Mouse (Mus musculus): ENCODE measurements around the gene Nxf2. TPM values are rescaled to one million over a fixed set of nuclear protein-coding genes. Genes with fewer than 3 reads are reported as not detected.
"Not testable (repeated sequence)": the region's sequence is repeated elsewhere in the genome, so short reads cannot be mapped to it uniquely, and the experiment has no call there.

Gene Nxf2
- polyA plus RNA-seq, 1 experiment from 2014 or later: 0.61 TPM

GRCm38 (mm10) chrX:134915745-134916144, 48.8 kb downstream of the Nxf2 start:
- Histone ChIP-seq H3K36me3 (no peaks in the 10 kb centered on the region), H3K9me3 (no peaks in the 10 kb centered on the region), H3K9ac (replicated peaks) (no peak overlapping the region), H3K27me3 (peaks cover 4% of the 10 kb centered on the region; the same call in 1 of the 2 replicates), H3K4me3 (no peak overlapping the region), H3K4me1 (no peaks in the 10 kb centered on the region), H3K27ac (replicated peaks) (no peak overlapping the region), H3K4me2 (replicated peaks) (no peak overlapping the region)
- 70% methylated on average over 2 of the region's 2 CpGs for WGBS
- no peak for ATAC-seq (ENCODE audit: low FRiP score, low read depth)

GRCm38 (mm10) chrX:134915315-134915714, 49.2 kb downstream of the Nxf2 start:
- ATAC-seq (ENCODE audit: low FRiP score, low read depth); H3K36me3 ChIP-seq; H3K4me3 ChIP-seq; H3K9ac ChIP-seq (replicated peaks); H3K4me2 ChIP-seq (replicated peaks); H3K27ac ChIP-seq (replicated peaks); H3K9me3 ChIP-seq; H3K27me3 ChIP-seq; H3K4me1 ChIP-seq: not testable (repeated sequence)

- H3K4me2 ChIP-seq (replicated peaks): no peak overlapping the region
- H3K9ac ChIP-seq (replicated peaks): no peak overlapping the region
- no peaks in the 10 kb centered on the region for H3K9me3 ChIP-seq
- no peaks in the 10 kb centered on the region for H3K4me1 ChIP-seq
- ATAC-seq (ENCODE audit: low FRiP score, low read depth): no peak
- 73% methylated on average over 4 of the region's 4 CpGs for WGBS
- peaks cover 4% of the 10 kb centered on the region; the same call in 1 of the 2 replicates for H3K27me3 ChIP-seq
- no peak overlapping the region for H3K4me3 ChIP-seq
- H3K27ac ChIP-seq (replicated peaks): no peak overlapping the region
- H3K36me3 ChIP-seq: no peaks in the 10 kb centered on the region
Measured at GRCm38 (mm10) chrX:134914851-134915250, 49.7 kb downstream of the Nxf2 start.

GRCm38 (mm10) chrX:134913234-134913936, 51.2 kb downstream of the Nxf2 start:
- no peaks in the 10 kb centered on the region for H3K4me1 ChIP-seq
- 40% methylated on average over 4 of the region's 4 CpGs for WGBS
- no peak for ATAC-seq (ENCODE audit: low FRiP score, low read depth)

GRCm38 (mm10) chrX:134912805-134913204, 51.7 kb downstream of the Nxf2 start:
- Histone ChIP-seq H3K27me3 (peaks cover 4% of the 10 kb centered on the region; the same call in 1 of the 2 replicates), H3K9me3 (no peaks in the 10 kb centered on the region), H3K4me2 (replicated peaks) (no peak overlapping the region), H3K4me3 (no peak overlapping the region), H3K27ac (replicated peaks) (no peak overlapping the region), H3K9ac (replicated peaks) (no peak overlapping the region), H3K36me3 (no peaks in the 10 kb centered on the region), H3K4me1 (no peaks in the 10 kb centered on the region)
- WGBS: 53% methylated on average over 2 of the region's 2 CpGs
- ATAC-seq (ENCODE audit: low FRiP score, low read depth): no peak

More at GRCm38 (mm10) chrX:134913234-134913936, 51.2 kb downstream of the Nxf2 start:
- H3K9me3 ChIP-seq: no peaks in the 10 kb centered on the region
- H3K4me2 ChIP-seq (replicated peaks): no peak overlapping the region
- no peak overlapping the region for H3K9ac ChIP-seq (replicated peaks)
- peaks cover 4% of the 10 kb centered on the region; the same call in 1 of the 2 replicates for H3K27me3 ChIP-seq
- no peak overlapping the region for H3K4me3 ChIP-seq
- no peak overlapping the region for H3K27ac ChIP-seq (replicated peaks)
- no peaks in the 10 kb centered on the region for H3K36me3 ChIP-seq

GRCm38 (mm10) chrX:134910345-134910744, 54.2 kb downstream of the Nxf2 start:
- Histone ChIP-seq H3K4me2 (replicated peaks) (no peak overlapping the region), H3K36me3 (no peaks in the 10 kb centered on the region), H3K4me1 (no peaks in the 10 kb centered on the region), H3K27ac (replicated peaks) (no peak overlapping the region), H3K27me3 (no peaks in the 10 kb centered on the region; the same call in 1 of the 2 replicates), H3K9ac (replicated peaks) (no peak overlapping the region), H3K4me3 (no peak overlapping the region), H3K9me3 (no peaks in the 10 kb centered on the region)
- WGBS: 86% methylated on average over 4 of the region's 4 CpGs
- ATAC-seq (ENCODE audit: low FRiP score, low read depth): no peak

Other genes starting within 250 kb of the Nxf2 start
- 67.1 and 68.8 TPM in 2 replicates for gene Armcx1, start 246.8 kb downstream of the Nxf2 start, polyA plus RNA-seq (2016; fragmentation: Nextera tagmentation; extraction: Ambion mirVana)
- gene Armcx6, start 213.3 kb downstream of the Nxf2 start, polyA plus RNA-seq (2016; fragmentation: Nextera tagmentation; extraction: Ambion mirVana): 22.3 and 24.5 TPM in 2 replicates
- gene Armcx3, start 208.2 kb downstream of the Nxf2 start, polyA plus RNA-seq (2016; fragmentation: Nextera tagmentation; extraction: Ambion mirVana): 56.6 and 60.5 TPM in 2 replicates
- 85.0 and 89.8 TPM in 2 replicates for gene Armcx2, start 155.5 kb downstream of the Nxf2 start, polyA plus RNA-seq (2016; fragmentation: Nextera tagmentation; extraction: Ambion mirVana)
- gene Zmat1, start 44.5 kb upstream of the Nxf2 start, polyA plus RNA-seq (2016; fragmentation: Nextera tagmentation; extraction: Ambion mirVana): 7.3 and 7.6 TPM in 2 replicates
- gene Gm15023, start 212.9 kb upstream of the Nxf2 start, polyA plus RNA-seq (2016; fragmentation: Nextera tagmentation; extraction: Ambion mirVana): not detected in 2 replicates
- 7.3 and 8.4 TPM in 2 replicates for gene Tceal6, start 245.9 kb upstream of the Nxf2 start, polyA plus RNA-seq (2016; fragmentation: Nextera tagmentation; extraction: Ambion mirVana)

Measured in midbrain, embryonic 12.5 days (tissue).